Mouse (Mus musculus): Measurements from ENCODE around the gene Sspn. TPM values are rescaled to one million over a fixed set of nuclear protein-coding genes. Genes with fewer than 3 reads are reported as not detected.

The Sspn gene
- polyA plus RNA-seq, 1 experiment: 16.8 TPM

DNA sequence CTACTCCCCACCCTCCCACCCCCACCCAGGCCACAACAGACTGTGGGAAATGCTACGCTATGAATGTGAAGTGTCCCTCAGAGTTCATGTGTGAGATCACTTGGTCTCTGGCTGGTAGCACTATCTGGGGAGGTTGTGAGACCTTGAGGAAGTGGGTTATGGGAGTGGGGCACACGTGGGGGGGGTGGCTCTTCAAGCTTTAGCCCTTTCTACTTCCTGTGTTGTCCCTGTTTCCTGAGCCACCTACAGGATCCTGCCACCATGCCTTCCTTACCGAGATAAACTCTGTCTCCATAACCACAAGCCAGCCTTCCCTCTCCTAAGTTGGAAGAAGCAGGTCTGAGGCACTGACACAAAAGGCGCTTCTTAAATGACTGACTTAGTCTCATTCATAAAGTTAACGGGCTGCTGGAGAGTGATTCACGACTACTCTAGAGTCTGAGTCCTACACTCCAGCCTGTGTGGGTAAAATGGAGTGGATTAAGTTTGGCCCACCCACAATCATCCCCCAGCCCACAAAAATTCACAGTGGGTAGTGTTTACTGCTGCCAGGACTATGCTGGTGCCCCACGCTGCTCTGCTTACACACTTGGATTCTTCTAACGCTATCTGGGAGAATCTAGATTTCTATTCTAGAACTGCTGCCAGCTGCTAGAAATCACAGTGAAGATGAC lies 36.6 kb upstream of the Sspn start:
- no peaks in the 10 kb centered on the region for H3K36me3 ChIP-seq (ENCODE audit: control insufficient read depth, insufficient read depth)
- no peaks in the 10 kb centered on the region for H3K79me2 ChIP-seq (ENCODE audit: control insufficient read depth, insufficient read depth)
- H3ac ChIP-seq (ENCODE audit: control insufficient read depth, insufficient read length): no peak overlapping the region
- H3K4me3 ChIP-seq: no peak overlapping the region
- TF ChIP-seq POLR2A (IDR thresholded peaks at IDR 0.05; ENCODE audit: insufficient read length, low read depth) (no peak), MYOG (IDR thresholded peaks at IDR 0.05; ENCODE audit: control insufficient read depth in 1 of 3, insufficient read depth in 1 of 3, insufficient read length in 2 of 3, low read depth in 2 of 3) (no peak), POLR2AphosphoS2 (IDR thresholded peaks at IDR 0.05; ENCODE audit: insufficient read length, low read depth) (no peak), MYOD1 (IDR thresholded peaks at IDR 0.05; ENCODE audit: control insufficient read depth in 1 of 3, insufficient read length in 2 of 3, low read depth in 2 of 3) (no peak), TCF3 (IDR thresholded peaks at IDR 0.05; ENCODE audit: insufficient read length, low read depth) (no peak), MAX (IDR thresholded peaks at IDR 0.05; ENCODE audit: low read depth) (no peak), E2F4 (IDR thresholded peaks at IDR 0.05; ENCODE audit: insufficient read depth) (no peak), USF1 (IDR thresholded peaks at IDR 0.05; ENCODE audit: low read depth) (no peak), REST (IDR thresholded peaks at IDR 0.05; ENCODE audit: insufficient read depth, insufficient read length) (no peak), SRF (IDR thresholded peaks at IDR 0.05; ENCODE audit: control insufficient read depth, insufficient read length, low read depth) (no peak), CEBPB (IDR thresholded peaks at IDR 0.05; ENCODE audit: insufficient read depth, poor library complexity, severe bottlenecking) (no peak), TCF12 (IDR thresholded peaks at IDR 0.05; ENCODE audit: insufficient read depth, poor library complexity, severe bottlenecking) (no peak)
- H3K27me3 ChIP-seq (ENCODE audit: control insufficient read depth, insufficient read depth, insufficient read length): no peaks in the 10 kb centered on the region
- H3K4me2 ChIP-seq (ENCODE audit: low read depth): peak overlapping the region; percentile 18

DNA sequence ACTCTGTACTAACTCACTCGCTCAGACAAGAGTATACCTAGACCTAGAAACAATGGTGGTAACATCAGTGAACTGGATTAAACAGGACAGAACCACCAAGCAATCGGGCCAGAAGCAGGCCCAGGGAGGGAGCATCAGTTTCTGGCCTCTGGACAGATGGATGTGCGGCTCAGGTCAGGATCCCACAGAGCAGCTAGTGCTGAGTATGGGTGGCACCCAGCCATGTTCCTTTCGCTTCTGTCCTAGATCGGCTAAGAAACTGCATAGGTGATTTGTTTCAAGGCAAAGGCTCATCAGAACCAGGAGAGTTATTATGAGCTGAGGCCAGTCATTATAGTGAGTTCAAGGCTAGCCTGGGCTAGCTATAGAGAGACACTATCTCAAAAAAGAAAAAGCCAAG lies 27.3 kb upstream of the Sspn start:
- Histone ChIP-seq H3K36me3 (ENCODE audit: control insufficient read depth, insufficient read depth) (no peaks in the 10 kb centered on the region), H3K79me2 (ENCODE audit: control insufficient read depth, insufficient read depth) (no peaks in the 10 kb centered on the region), H3K4me2 (ENCODE audit: low read depth) (no peak overlapping the region), H3ac (ENCODE audit: control insufficient read depth, insufficient read length) (no peak overlapping the region), H3K4me3 (no peak overlapping the region), H3K27me3 (ENCODE audit: control insufficient read depth, insufficient read depth, insufficient read length) (no peaks in the 10 kb centered on the region)
- no peak for TF ChIP-seq REST (IDR thresholded peaks at IDR 0.05; ENCODE audit: insufficient read depth, insufficient read length)
- no peak for TF ChIP-seq POLR2A (IDR thresholded peaks at IDR 0.05; ENCODE audit: insufficient read length, low read depth)
- no peak for TF ChIP-seq MAX (IDR thresholded peaks at IDR 0.05; ENCODE audit: low read depth)
- no peak for TF ChIP-seq USF1 (IDR thresholded peaks at IDR 0.05; ENCODE audit: low read depth)

DNA sequence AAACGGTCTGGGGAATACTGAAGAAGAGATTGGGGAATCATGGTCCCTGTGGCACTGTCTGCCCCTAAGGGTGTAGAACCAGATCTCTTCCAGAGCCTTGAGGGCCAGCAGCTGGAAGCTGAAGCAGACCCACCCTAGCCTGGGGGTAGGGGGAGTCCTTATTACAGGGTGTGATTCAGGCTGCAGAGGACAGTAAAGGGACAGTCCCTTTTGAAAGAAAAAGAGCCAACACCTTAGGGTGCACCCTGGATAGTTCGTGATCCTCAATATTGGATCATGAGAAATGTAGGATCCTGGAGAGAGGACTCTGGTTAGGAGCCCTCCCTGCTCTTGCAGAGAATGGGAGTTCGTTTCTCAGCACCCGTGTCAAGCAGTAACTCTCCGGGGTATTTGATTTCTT lies 26.8 kb upstream of the Sspn start:
- Histone ChIP-seq H3K27me3 (ENCODE audit: control insufficient read depth, insufficient read depth, insufficient read length) (no peaks in the 10 kb centered on the region), H3ac (ENCODE audit: control insufficient read depth, insufficient read length) (no peak overlapping the region), H3K4me3 (no peak overlapping the region), H3K79me2 (ENCODE audit: control insufficient read depth, insufficient read depth) (no peaks in the 10 kb centered on the region), H3K36me3 (ENCODE audit: control insufficient read depth, insufficient read depth) (no peaks in the 10 kb centered on the region), H3K4me2 (ENCODE audit: low read depth) (no peak overlapping the region)
- TF ChIP-seq E2F4 (IDR thresholded peaks at IDR 0.05; ENCODE audit: insufficient read depth): no peak
- no peak for TF ChIP-seq MYOG (IDR thresholded peaks at IDR 0.05; ENCODE audit: control insufficient read depth in 1 of 3, insufficient read depth in 1 of 3, insufficient read length in 2 of 3, low read depth in 2 of 3)
- TF ChIP-seq POLR2A (IDR thresholded peaks at IDR 0.05; ENCODE audit: insufficient read length, low read depth): no peak
- no peak for TF ChIP-seq CEBPB (IDR thresholded peaks at IDR 0.05; ENCODE audit: insufficient read depth, poor library complexity, severe bottlenecking)
- TF ChIP-seq TCF3 (IDR thresholded peaks at IDR 0.05; ENCODE audit: insufficient read length, low read depth): no peak
- no peak for TF ChIP-seq MAX (IDR thresholded peaks at IDR 0.05; ENCODE audit: low read depth)
- no peak for TF ChIP-seq TCF12 (IDR thresholded peaks at IDR 0.05; ENCODE audit: insufficient read depth, poor library complexity, severe bottlenecking)
- TF ChIP-seq MYOD1 (IDR thresholded peaks at IDR 0.05; ENCODE audit: control insufficient read depth in 1 of 3, insufficient read length in 2 of 3, low read depth in 2 of 3): no peak
- no peak for TF ChIP-seq REST (IDR thresholded peaks at IDR 0.05; ENCODE audit: insufficient read depth, insufficient read length)
- TF ChIP-seq POLR2AphosphoS2 (IDR thresholded peaks at IDR 0.05; ENCODE audit: insufficient read length, low read depth): no peak
- no peak for TF ChIP-seq SRF (IDR thresholded peaks at IDR 0.05; ENCODE audit: control insufficient read depth, insufficient read length, low read depth)
- no peak for TF ChIP-seq USF1 (IDR thresholded peaks at IDR 0.05; ENCODE audit: low read depth)

DNA sequence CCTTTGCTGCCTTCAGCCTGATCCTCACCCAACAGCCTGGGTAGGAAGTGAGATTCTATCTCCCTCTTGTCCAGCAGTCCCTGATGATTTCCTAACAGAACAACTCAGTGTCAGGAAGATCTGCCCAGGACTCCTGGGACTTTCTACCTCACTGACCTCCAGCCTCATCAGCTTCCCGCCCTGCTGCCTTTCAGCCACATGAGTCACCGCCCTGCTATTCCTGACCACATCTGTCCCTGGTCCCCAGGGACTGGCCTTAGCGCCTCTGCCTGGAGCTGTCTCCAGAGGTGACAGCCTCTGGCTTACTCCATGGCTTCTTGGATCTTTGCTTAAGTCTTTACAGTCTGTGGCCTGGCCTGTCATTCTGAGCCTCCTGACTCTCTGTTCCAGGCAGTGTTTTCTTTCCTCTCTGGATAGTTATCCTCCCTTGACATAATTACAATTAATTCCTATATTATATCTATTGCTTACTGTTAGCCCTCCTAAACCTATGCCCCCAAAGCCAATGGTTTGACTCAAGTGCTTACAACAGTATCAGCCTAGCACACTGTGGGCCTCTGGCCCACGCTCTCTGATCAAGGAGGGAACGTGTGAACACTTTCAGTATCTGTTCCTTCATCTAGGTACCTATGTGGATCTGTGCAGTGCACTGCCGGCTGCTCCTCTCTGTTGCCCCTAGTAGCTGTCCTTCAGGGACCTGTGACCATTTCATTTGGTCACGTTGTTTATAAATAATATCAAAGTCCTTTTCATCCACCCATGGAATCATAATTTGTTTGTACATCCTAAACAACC lies 25.1 kb upstream of the Sspn start:
- Histone ChIP-seq H3ac (ENCODE audit: control insufficient read depth, insufficient read length) (no peak overlapping the region), H3K36me3 (ENCODE audit: control insufficient read depth, insufficient read depth) (no peaks in the 10 kb centered on the region), H3K4me3 (no peak overlapping the region), H3K27me3 (ENCODE audit: control insufficient read depth, insufficient read depth, insufficient read length) (no peaks in the 10 kb centered on the region), H3K4me2 (ENCODE audit: low read depth) (peak overlapping the region; percentile 34), H3K79me2 (ENCODE audit: control insufficient read depth, insufficient read depth) (no peaks in the 10 kb centered on the region)
- no peak for TF ChIP-seq CEBPB (IDR thresholded peaks at IDR 0.05; ENCODE audit: insufficient read depth, poor library complexity, severe bottlenecking)
- no peak for TF ChIP-seq USF1 (IDR thresholded peaks at IDR 0.05; ENCODE audit: low read depth)
- TF ChIP-seq POLR2A (IDR thresholded peaks at IDR 0.05; ENCODE audit: insufficient read length, low read depth): no peak
- TF ChIP-seq SRF (IDR thresholded peaks at IDR 0.05; ENCODE audit: control insufficient read depth, insufficient read length, low read depth): no peak
- no peak for TF ChIP-seq REST (IDR thresholded peaks at IDR 0.05; ENCODE audit: insufficient read depth, insufficient read length)
- no peak for TF ChIP-seq MAX (IDR thresholded peaks at IDR 0.05; ENCODE audit: low read depth)
- no peak for TF ChIP-seq TCF12 (IDR thresholded peaks at IDR 0.05; ENCODE audit: insufficient read depth, poor library complexity, severe bottlenecking)
- no peak for TF ChIP-seq POLR2AphosphoS2 (IDR thresholded peaks at IDR 0.05; ENCODE audit: insufficient read length, low read depth)
- TF ChIP-seq E2F4 (IDR thresholded peaks at IDR 0.05; ENCODE audit: insufficient read depth): no peak
- no peak for TF ChIP-seq MYOD1 (IDR thresholded peaks at IDR 0.05; ENCODE audit: control insufficient read depth in 1 of 3, insufficient read length in 2 of 3, low read depth in 2 of 3)
- no peak for TF ChIP-seq MYOG (IDR thresholded peaks at IDR 0.05; ENCODE audit: control insufficient read depth in 1 of 3, insufficient read depth in 1 of 3, insufficient read length in 2 of 3, low read depth in 2 of 3)

Data from myocyte (in vitro differentiated cells).